Mouse (Mus musculus) MEL (cell line): Measurements from ENCODE around the gene Eml1. TPM values are rescaled to one million over a fixed set of nuclear protein-coding genes. Genes with fewer than 3 reads are reported as not detected.

Experiments
- DNase-seq: peaks from one replicate; pipeline ENCODE4 v3.0.0; 2011; ENCODE audit warnings: low read depth, low spot score
- H3K27ac ChIP-seq: 2 replicates; pipeline ENCODE4 v1.5.1; 2012; ENCODE audit warnings: low read depth, mild to moderate bottlenecking, control low read depth, low read length, moderate library complexity; ENCODE audit not compliant: control insufficient read depth
- H3K27me3 ChIP-seq, 2 experiments: fragments of 150-350 bp in 1 of 2; sonication (generic) in 1 of 2; 2 replicates each; pipeline ENCODE4 v1.6.1; 2012; ENCODE audit warnings: low read length in 2 of 2, mild to moderate bottlenecking in 2 of 2, improper control_type of control experiment in 1 of 2, moderate library complexity in 1 of 2; ENCODE audit not compliant: insufficient read depth in 2 of 2, control insufficient read depth in 1 of 2
- H3K36me3 ChIP-seq, 2 experiments: 2 replicates each; pipeline ENCODE4 v1.6.1; 2012 to 2014; ENCODE audit warnings: low read length in 2 of 2, improper control_type of control experiment in 1 of 2, inconsistent platforms in 1 of 2, mild to moderate bottlenecking in 1 of 2; ENCODE audit not compliant: insufficient read depth in 2 of 2, control insufficient read depth in 1 of 2
- H3K4me1 ChIP-seq, 2 experiments: fragments of 150-350 bp in 1 of 2; sonication (generic) in 1 of 2; 2 replicates each; pipeline ENCODE4 v1.6.1; 2012; ENCODE audit warnings: low read length in 2 of 2, improper control_type of control experiment in 1 of 2, mild to moderate bottlenecking in 1 of 2; ENCODE audit not compliant: insufficient read depth in 2 of 2, control insufficient read depth in 1 of 2
- H3K4me3 ChIP-seq, 2 experiments: fragments of 150-350 bp in 1 of 2; sonication (generic) in 1 of 2; 2 replicates each; pipeline ENCODE4 v1.5.1; 2012; ENCODE audit warnings: low read depth in 2 of 2, low read length in 2 of 2, mild to moderate bottlenecking in 2 of 2, moderate library complexity in 2 of 2, control low read depth in 1 of 2, improper control_type of control experiment in 1 of 2; ENCODE audit not compliant: control insufficient read depth in 1 of 2, insufficient read depth in 1 of 2
- H3K79me2 ChIP-seq: 2 replicates; pipeline ENCODE4 v1.6.1; 2012; ENCODE audit warnings: mild to moderate bottlenecking, low read length, moderate library complexity; ENCODE audit not compliant: control insufficient read depth, poor library complexity, insufficient read depth
- H3K9ac ChIP-seq: 2 replicates; pipeline ENCODE4 v1.6.1; 2012; ENCODE audit warnings: low read depth, mild to moderate bottlenecking, control low read depth, low read length, moderate library complexity; ENCODE audit not compliant: control insufficient read depth, poor library complexity, severe bottlenecking
- H3K9me3 ChIP-seq: fragments of 150-350 bp; sonication (generic); replicated peaks from 2 replicates; pipeline ENCODE4 v1.6.1; 2012; ENCODE audit warnings: mild to moderate bottlenecking, low read length, improper control_type of control experiment, moderate library complexity; ENCODE audit not compliant: insufficient read depth
- BHLHE40 ChIP-seq: IDR thresholded peaks from 2 replicates; pipeline ENCODE4 v1.6.1; 2012; ENCODE audit warnings: low read depth, mild to moderate bottlenecking, inconsistent platforms, low read length, improper control_type of control experiment, borderline replicate concordance
- CHD2 ChIP-seq: IDR thresholded peaks from 2 replicates; pipeline ENCODE4 v1.6.1; 2011; ENCODE audit warnings: low read length, improper control_type of control experiment
- CTCF ChIP-seq, 3 experiments: IDR thresholded peaks in 2 of 3; conservative IDR thresholded peaks in 1 of 3; 2 replicates each; pipeline ENCODE4 v1.5.1; 2011 to 2012; ENCODE audit warnings: low read length in 3 of 3, low read depth in 2 of 3, mild to moderate bottlenecking in 2 of 3, improper control_type of control experiment in 1 of 3, inconsistent platforms in 1 of 3, mixed read lengths in 1 of 3, moderate library complexity in 1 of 3; ENCODE audit not compliant: control insufficient read depth in 1 of 3, insufficient read depth in 1 of 3, poor library complexity in 1 of 3, severe bottlenecking in 1 of 3
- EP300 ChIP-seq, 2 experiments: IDR thresholded peaks; 2 replicates each; pipeline ENCODE4 v1.6.1; 2011; ENCODE audit warnings: improper control_type of control experiment in 2 of 2, low read length in 2 of 2, low read depth in 1 of 2, mild to moderate bottlenecking in 1 of 2
- HCFC1 ChIP-seq: IDR thresholded peaks from 2 replicates; pipeline ENCODE4 v1.6.1; 2012; ENCODE audit warnings: low read depth, mild to moderate bottlenecking, inconsistent platforms, low read length, improper control_type of control experiment, moderate library complexity
- KAT2A ChIP-seq: conservative IDR thresholded peaks from 2 replicates; pipeline ENCODE4 v1.6.1; 2012; ENCODE audit warnings: low read depth, low read length, improper control_type of control experiment, inconsistent platforms
- MAX ChIP-seq: IDR thresholded peaks from 2 replicates; pipeline ENCODE4 v1.6.1; 2011; ENCODE audit warnings: low read length, improper control_type of control experiment
- MYB ChIP-seq: IDR thresholded peaks from 2 replicates; pipeline ENCODE4 v1.6.1; 2011; ENCODE audit warnings: mild to moderate bottlenecking, low read depth, low read length, improper control_type of control experiment
- NELFE ChIP-seq: IDR thresholded peaks from 2 replicates; pipeline ENCODE4 v1.6.1; 2011; ENCODE audit warnings: low read depth, low read length, improper control_type of control experiment
- NRF1 ChIP-seq: IDR thresholded peaks from 2 replicates; pipeline ENCODE4 v1.6.1; 2014; ENCODE audit warnings: low read depth, mild to moderate bottlenecking, inconsistent platforms, low read length, improper control_type of control experiment, moderate library complexity; ENCODE audit not compliant: poor library complexity, insufficient read depth, severe bottlenecking
- POLR2AphosphoS5 ChIP-seq: IDR thresholded peaks from 2 replicates; pipeline ENCODE4 v1.6.1; 2012; ENCODE audit warnings: low read depth, borderline replicate concordance, mild to moderate bottlenecking, inconsistent platforms, low read length, moderate library complexity, mixed read lengths
- RAD21 ChIP-seq: IDR thresholded peaks from 2 replicates; pipeline ENCODE4 v1.6.1; 2011; ENCODE audit warnings: mild to moderate bottlenecking, low read depth, low read length, improper control_type of control experiment
- RCOR1 ChIP-seq: IDR thresholded peaks from 2 replicates; pipeline ENCODE4 v1.6.1; 2012; ENCODE audit warnings: low read depth, mild to moderate bottlenecking, inconsistent platforms, low read length, improper control_type of control experiment
- TAL1 ChIP-seq: IDR thresholded peaks from 2 replicates; pipeline ENCODE4 v1.6.1; 2012; ENCODE audit warnings: mild to moderate bottlenecking, inconsistent platforms, low read length, moderate library complexity, mixed read lengths
- TCF12 ChIP-seq: IDR thresholded peaks from 2 replicates; pipeline ENCODE4 v1.6.1; 2014; ENCODE audit warnings: low read depth, mild to moderate bottlenecking, inconsistent platforms, low read length, improper control_type of control experiment, moderate library complexity
- UBTF ChIP-seq: IDR thresholded peaks from 2 replicates; pipeline ENCODE4 v1.6.1; 2012; ENCODE audit warnings: low read depth, mild to moderate bottlenecking, inconsistent platforms, low read length, improper control_type of control experiment, moderate library complexity, borderline replicate concordance; ENCODE audit not compliant: insufficient read depth
- USF1 ChIP-seq: IDR thresholded peaks from 2 replicates; pipeline ENCODE4 v1.6.1; 2014; ENCODE audit warnings: low read depth, mild to moderate bottlenecking, inconsistent platforms, low read length, improper control_type of control experiment, moderate library complexity
- USF2 ChIP-seq, 2 experiments: IDR thresholded peaks; 2 replicates each; pipeline ENCODE4 v1.6.1; 2011 to 2012; ENCODE audit warnings: improper control_type of control experiment in 2 of 2, low read length in 2 of 2, borderline replicate concordance in 1 of 2, inconsistent platforms in 1 of 2, low read depth in 1 of 2, mild to moderate bottlenecking in 1 of 2; ENCODE audit not compliant: insufficient read depth in 1 of 2
- ZC3H11A ChIP-seq: IDR thresholded peaks from 2 replicates; pipeline ENCODE4 v1.6.1; 2012; ENCODE audit warnings: low read depth, mild to moderate bottlenecking, inconsistent platforms, low read length, improper control_type of control experiment
- ZKSCAN1 ChIP-seq: IDR thresholded peaks from 2 replicates; pipeline ENCODE4 v1.6.1; 2012; ENCODE audit warnings: low read depth, mild to moderate bottlenecking, inconsistent platforms, low read length, improper control_type of control experiment, moderate library complexity
- ZMIZ1 ChIP-seq: IDR thresholded peaks from 2 replicates; pipeline ENCODE4 v1.6.1; 2012; ENCODE audit warnings: low read depth, mild to moderate bottlenecking, inconsistent platforms, low read length, improper control_type of control experiment, moderate library complexity
- ZNF384 ChIP-seq: IDR thresholded peaks from 2 replicates; pipeline ENCODE4 v1.6.1; 2012; ENCODE audit warnings: low read depth, mild to moderate bottlenecking, inconsistent platforms, low read length, improper control_type of control experiment
- polyA plus RNA-seq, 2 experiments: library from polyadenylated mRNA; stranded (reverse) in 1 of 2; unstranded in 1 of 2; fragments of >175 nt in 1 of 2; fragments of >200 nt in 1 of 2; gene quantifications; 2 replicates each; pipeline versions ENCODE4 v1.2.1 to v1.2.4; 2012; ENCODE audit warnings: low replicate concordance in 2 of 2, low read depth in 1 of 2; ENCODE audit not compliant: insufficient read length in 2 of 2, insufficient read depth in 1 of 2, missing spikeins in 1 of 2
- total RNA-seq: library from RNA; depleted of rRNA; stranded (reverse); fragments of 300-350 nt; gene quantifications from 2 replicates; pipeline ENCODE4 v1.2.3, GENCODE M21; 2012

The Eml1 gene
- total and polyA plus RNA-seq, 3 experiments = not detected

GRCm38 (mm10) chr12:108489741-108490140 is 119.0 kb downstream of the Eml1 start:
- no peak for DNase-seq
- Histone ChIP-seq H3K36me3 (no peaks in the 10 kb centered on the region), H3K27me3 (no peaks in the 10 kb centered on the region), H3K79me2 (no peaks in the 10 kb centered on the region)
- no peak for TF ChIP-seq USF2 (IDR thresholded peaks at IDR 0.05; ENCODE audit: borderline replicate concordance in 1 of 2, insufficient read depth in 1 of 2, low read depth in 1 of 2, low read length in 2 of 2)
- TF ChIP-seq TAL1 = no peak
- TF ChIP-seq BHLHE40 = no peak
- TF ChIP-seq MAX = no peak
- no peak for TF ChIP-seq TCF12
- no peak for TF ChIP-seq USF1
- no peak for TF ChIP-seq ZC3H11A
- TF ChIP-seq RCOR1 = no peak
- no peak for TF ChIP-seq KAT2A
- TF ChIP-seq, all 39 proteins: peak for 0
- Histone ChIP-seq H3K4me3 (no peak overlapping the region), H3K4me1 (no peaks in the 10 kb centered on the region), H3K9ac (no peak overlapping the region), H3K9me3 (no peaks in the 10 kb centered on the region), H3K27ac (no peak overlapping the region)

DNA sequence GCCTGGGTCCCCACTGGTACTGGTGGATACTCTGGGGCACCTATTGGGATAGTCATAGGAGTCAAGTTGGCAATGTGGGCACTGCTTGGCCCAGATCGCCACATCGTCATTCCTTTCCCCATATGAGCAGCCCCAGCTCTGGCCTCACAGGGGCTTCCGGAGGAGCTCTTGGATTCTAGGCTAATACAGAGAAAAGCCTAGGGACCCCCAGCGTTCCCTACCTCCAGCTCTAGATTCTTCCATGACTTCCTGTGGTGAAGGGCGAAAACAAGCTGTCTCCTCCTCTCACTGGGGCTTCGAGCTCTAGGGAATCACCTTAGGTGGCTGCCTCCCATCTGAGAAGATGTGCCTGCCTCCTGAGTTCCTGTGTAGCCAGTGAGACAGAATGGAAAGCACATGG is 119.6 kb downstream of the Eml1 start:
- no peak for TF ChIP-seq UBTF
- TF ChIP-seq RAD21 = no peak
- no peak for TF ChIP-seq ZC3H11A
- TF ChIP-seq MYB = no peak
- no peak for TF ChIP-seq CHD2
- TF ChIP-seq POLR2AphosphoS5 = no peak
- TF ChIP-seq KAT2A = no peak
- no peak for TF ChIP-seq ZNF384
- H3K27me3 ChIP-seq = no peaks in the 10 kb centered on the region
- H3K9ac ChIP-seq = no peak overlapping the region
- H3K4me1 ChIP-seq = no peaks in the 10 kb centered on the region
- no peak for DNase-seq
- no peaks in the 10 kb centered on the region for H3K79me2 ChIP-seq
- no peaks in the 10 kb centered on the region for H3K36me3 ChIP-seq
- no peak overlapping the region for H3K4me3 ChIP-seq
- H3K27ac ChIP-seq = no peak overlapping the region
- H3K9me3 ChIP-seq = no peaks in the 10 kb centered on the region

DNA sequence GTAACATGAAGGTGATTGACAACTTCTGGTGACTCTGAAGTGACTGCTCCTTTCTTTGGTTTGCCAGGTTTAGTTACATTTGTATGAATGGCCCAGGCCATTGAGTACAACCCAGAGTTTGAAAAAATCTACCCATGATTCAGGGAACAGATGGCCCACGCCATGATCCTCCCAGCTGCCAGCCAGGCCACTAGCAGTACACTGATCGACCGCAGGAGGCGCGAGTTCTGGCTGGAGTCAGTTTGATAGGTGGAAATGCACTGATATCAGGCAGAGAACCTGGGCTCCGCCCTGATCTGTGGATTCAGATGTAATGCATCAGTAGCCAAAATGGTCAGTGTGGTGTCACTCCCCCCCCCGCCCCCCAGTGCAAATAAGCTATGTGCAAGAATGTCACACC is 120.2 kb downstream of the Eml1 start:
- no peaks in the 10 kb centered on the region for H3K79me2 ChIP-seq
- H3K4me1 ChIP-seq = no peaks in the 10 kb centered on the region
- H3K4me3 ChIP-seq = no peak overlapping the region
- no peak for DNase-seq
- no peaks in the 10 kb centered on the region for H3K27me3 ChIP-seq
- H3K27ac ChIP-seq = no peak overlapping the region
- no peaks in the 10 kb centered on the region for H3K9me3 ChIP-seq
- TF ChIP-seq HCFC1 = no peak
- no peak for TF ChIP-seq RCOR1
- no peak for TF ChIP-seq EP300 (IDR thresholded peaks at IDR 0.05; ENCODE audit: low read depth in 1 of 2, low read length in 2 of 2)
- no peak for TF ChIP-seq NRF1
- TF ChIP-seq CTCF (IDR thresholded peaks at IDR 0.05 in 2 of 3, conservative IDR thresholded peaks at IDR 0.05 in 1 of 3; ENCODE audit: control insufficient read depth in 1 of 3, insufficient read depth in 1 of 3, low read depth in 2 of 3, low read length in 3 of 3, poor library complexity in 1 of 3, severe bottlenecking in 1 of 3) = no peak
- TF ChIP-seq TAL1 = no peak
- no peak for TF ChIP-seq ZMIZ1
- TF ChIP-seq NELFE = no peak
- no peak for TF ChIP-seq ZKSCAN1
- no peak for TF ChIP-seq POLR2AphosphoS5
- H3K9ac ChIP-seq = no peak overlapping the region
- no peaks in the 10 kb centered on the region for H3K36me3 ChIP-seq
